Mouse (Mus musculus) MEL (cell line): ENCODE measurements around the gene Hdhd3.

Source experiments
- CHD1 ChIP-seq: IDR thresholded peaks from 2 replicates; pipeline ENCODE4 v1.6.1; 2012; ENCODE audit warnings: low read depth, mild to moderate bottlenecking, inconsistent platforms, low read length, improper control_type of control experiment
- CHD2 ChIP-seq: IDR thresholded peaks from 2 replicates; pipeline ENCODE4 v1.6.1; 2011; ENCODE audit warnings: low read length, improper control_type of control experiment
- CTCF ChIP-seq, 3 experiments: IDR thresholded peaks in 2 of 3; conservative IDR thresholded peaks in 1 of 3; 2 replicates each; pipeline ENCODE4 v1.5.1; 2011 to 2012; ENCODE audit warnings: low read length in 3 of 3, low read depth in 2 of 3, mild to moderate bottlenecking in 2 of 3, improper control_type of control experiment in 1 of 3, inconsistent platforms in 1 of 3, mixed read lengths in 1 of 3, moderate library complexity in 1 of 3; ENCODE audit not compliant: control insufficient read depth in 1 of 3, insufficient read depth in 1 of 3, poor library complexity in 1 of 3, severe bottlenecking in 1 of 3
- EP300 ChIP-seq, 2 experiments: IDR thresholded peaks; 2 replicates each; pipeline ENCODE4 v1.6.1; 2011; ENCODE audit warnings: improper control_type of control experiment in 2 of 2, low read length in 2 of 2, low read depth in 1 of 2, mild to moderate bottlenecking in 1 of 2
- NELFE ChIP-seq: IDR thresholded peaks from 2 replicates; pipeline ENCODE4 v1.6.1; 2011; ENCODE audit warnings: low read depth, low read length, improper control_type of control experiment
- POLR2A ChIP-seq, 2 experiments: IDR thresholded peaks; 2 replicates each; pipeline ENCODE4 v1.6.1; 2011 to 2012; ENCODE audit warnings: low read length in 2 of 2, mild to moderate bottlenecking in 2 of 2, control low read depth in 1 of 2, improper control_type of control experiment in 1 of 2, low read depth in 1 of 2, moderate library complexity in 1 of 2; ENCODE audit not compliant: control insufficient read depth in 1 of 2, insufficient read depth in 1 of 2, poor library complexity in 1 of 2
- RAD21 ChIP-seq: IDR thresholded peaks from 2 replicates; pipeline ENCODE4 v1.6.1; 2011; ENCODE audit warnings: mild to moderate bottlenecking, low read depth, low read length, improper control_type of control experiment

DNA sequence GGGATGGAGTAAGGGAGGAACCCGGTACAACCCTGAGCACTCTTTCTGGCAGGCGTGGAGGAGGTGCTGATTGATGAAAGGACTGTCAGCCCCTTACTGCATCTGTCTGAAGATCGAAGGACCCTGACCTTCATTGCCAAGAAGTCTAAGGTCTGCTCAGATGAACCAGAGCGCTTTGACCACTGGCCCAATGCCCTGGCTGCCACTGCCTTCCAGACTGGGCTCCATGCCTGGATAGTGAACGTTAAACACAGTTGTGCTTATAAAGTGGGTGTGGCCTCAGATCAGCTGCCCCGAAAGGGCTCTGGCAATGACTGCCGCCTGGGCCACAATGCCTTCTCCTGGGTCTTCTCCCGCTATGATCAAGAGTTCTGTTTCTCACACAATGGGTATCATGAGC, 7.3 kb downstream of the Hdhd3 start:
- TF ChIP-seq POLR2A (IDR thresholded peaks at IDR 0.05; ENCODE audit: control insufficient read depth in 1 of 2, insufficient read depth in 1 of 2, low read depth in 1 of 2, low read length in 2 of 2, poor library complexity in 1 of 2) (no peak), EP300 (IDR thresholded peaks at IDR 0.05; ENCODE audit: low read depth in 1 of 2, low read length in 2 of 2) (no peak), CTCF (IDR thresholded peaks at IDR 0.05 in 2 of 3, conservative IDR thresholded peaks at IDR 0.05 in 1 of 3; ENCODE audit: control insufficient read depth in 1 of 3, insufficient read depth in 1 of 3, low read depth in 2 of 3, low read length in 3 of 3, poor library complexity in 1 of 3, severe bottlenecking in 1 of 3) (no peak), NELFE (no peak), CHD1 (no peak), RAD21 (no peak), CHD2 (no peak)
